Mouse (Mus musculus): ENCODE results near the gene Tmem213. TPM values are rescaled to one million over a fixed set of nuclear protein-coding genes. Genes with fewer than 3 reads are reported as not detected.

Gene Tmem213
- total and polyA plus RNA-seq, 3 experiments: not detected

GRCm38 (mm10) chr6:38122791-38123190 is 13.7 kb downstream of the Tmem213 start:
- Histone ChIP-seq H3K27me3 (ENCODE audit: control insufficient read depth in 1 of 2, insufficient read depth in 2 of 2, low read length in 2 of 2) (no peaks in the 10 kb centered on the region), H3K9me3 (replicated peaks; ENCODE audit: insufficient read depth, low read length) (no peaks in the 10 kb centered on the region), H3K9ac (ENCODE audit: control insufficient read depth, low read depth, low read length, poor library complexity, severe bottlenecking) (no peak overlapping the region), H3K79me2 (ENCODE audit: control insufficient read depth, insufficient read depth, low read length, poor library complexity) (no peaks in the 10 kb centered on the region), H3K4me3 (ENCODE audit: control insufficient read depth in 1 of 2, insufficient read depth in 1 of 2, low read depth in 2 of 2, low read length in 2 of 2) (no peak overlapping the region), H3K27ac (ENCODE audit: control insufficient read depth, low read depth, low read length) (no peak overlapping the region), H3K4me1 (ENCODE audit: control insufficient read depth in 1 of 2, insufficient read depth in 2 of 2, low read length in 2 of 2) (no peaks in the 10 kb centered on the region), H3K36me3 (ENCODE audit: control insufficient read depth in 1 of 2, insufficient read depth in 2 of 2, low read length in 2 of 2) (no peaks in the 10 kb centered on the region)
- DNase-seq (ENCODE audit: low read depth, low spot score): no peak
- no peak for TF ChIP-seq POLR2AphosphoS2 (IDR thresholded peaks at IDR 0.05; ENCODE audit: low read length)
- no peak for TF ChIP-seq MYC (IDR thresholded peaks at IDR 0.05; ENCODE audit: low read depth, low read length)
- TF ChIP-seq CTCF (IDR thresholded peaks at IDR 0.05 in 2 of 3, conservative IDR thresholded peaks at IDR 0.05 in 1 of 3; ENCODE audit: control insufficient read depth in 1 of 3, insufficient read depth in 1 of 3, low read depth in 2 of 3, low read length in 3 of 3, poor library complexity in 1 of 3, severe bottlenecking in 1 of 3): no peak
- TF ChIP-seq EP300 (IDR thresholded peaks at IDR 0.05; ENCODE audit: low read depth in 1 of 2, low read length in 2 of 2): no peak
- no peak for TF ChIP-seq TCF12 (IDR thresholded peaks at IDR 0.05; ENCODE audit: low read depth, low read length)

- Histone ChIP-seq H3K9ac (ENCODE audit: control insufficient read depth, low read depth, low read length, poor library complexity, severe bottlenecking) (no peak overlapping the region), H3K79me2 (ENCODE audit: control insufficient read depth, insufficient read depth, low read length, poor library complexity) (no peaks in the 10 kb centered on the region), H3K4me1 (ENCODE audit: control insufficient read depth in 1 of 2, insufficient read depth in 2 of 2, low read length in 2 of 2) (no peaks in the 10 kb centered on the region), H3K27me3 (ENCODE audit: control insufficient read depth in 1 of 2, insufficient read depth in 2 of 2, low read length in 2 of 2) (no peaks in the 10 kb centered on the region), H3K9me3 (replicated peaks; ENCODE audit: insufficient read depth, low read length) (no peaks in the 10 kb centered on the region), H3K4me3 (ENCODE audit: control insufficient read depth in 1 of 2, insufficient read depth in 1 of 2, low read depth in 2 of 2, low read length in 2 of 2) (no peak overlapping the region), H3K36me3 (ENCODE audit: control insufficient read depth in 1 of 2, insufficient read depth in 2 of 2, low read length in 2 of 2) (no peaks in the 10 kb centered on the region), H3K27ac (ENCODE audit: control insufficient read depth, low read depth, low read length) (no peak overlapping the region)
- no peak for DNase-seq (ENCODE audit: low read depth, low spot score)
- TF ChIP-seq MAX (IDR thresholded peaks at IDR 0.05; ENCODE audit: low read length) (no peak), RAD21 (IDR thresholded peaks at IDR 0.05; ENCODE audit: low read depth, low read length) (no peak), MXI1 (IDR thresholded peaks at IDR 0.05; ENCODE audit: low read depth, low read length) (no peak), MYB (IDR thresholded peaks at IDR 0.05; ENCODE audit: low read depth, low read length) (no peak), TCF12 (IDR thresholded peaks at IDR 0.05; ENCODE audit: low read depth, low read length) (no peak), CHD2 (IDR thresholded peaks at IDR 0.05; ENCODE audit: low read length) (no peak), POLR2AphosphoS5 (IDR thresholded peaks at IDR 0.05; ENCODE audit: borderline replicate concordance, low read depth, low read length) (no peak), TAL1 (IDR thresholded peaks at IDR 0.05; ENCODE audit: low read length) (no peak), POLR2A (IDR thresholded peaks at IDR 0.05; ENCODE audit: control insufficient read depth in 1 of 2, insufficient read depth in 1 of 2, low read depth in 1 of 2, low read length in 2 of 2, poor library complexity in 1 of 2) (no peak), BHLHE40 (IDR thresholded peaks at IDR 0.05; ENCODE audit: borderline replicate concordance, low read depth, low read length) (no peak), ZKSCAN1 (IDR thresholded peaks at IDR 0.05; ENCODE audit: low read depth, low read length) (no peak)
These were observed 14.6 kb downstream of the Tmem213 start for GRCm38 (mm10) chr6:38123471-38124206.

Measured in MEL (cell line).